Mouse (Mus musculus) layer of hippocampus, adult 11-12 months (tissue): ENCODE data around the gene Pnp2.
A peak's percentile ranks its signal among the peaks of the same experiment; 100 is the strongest.
"Not testable (repeated sequence)": the region's sequence is repeated elsewhere in the genome, so short reads cannot be mapped to it uniquely, and the experiment has no call there.

ENCODE experiments used
- DNase-seq: peaks from one replicate; pipeline ENCODE4 v3.0.0; 2022; ENCODE audit warnings: low spot score

The Pnp2 gene

GRCm38 (mm10) chr14:50957146-50957545 lies 1.4 kb downstream of the Pnp2 start:
- DNase-seq = not testable (repeated sequence)

GRCm38 (mm10) chr14:50958289-50958995 lies 2.6 kb downstream of the Pnp2 start:
- not testable (repeated sequence) for DNase-seq

- DNase-seq = no peak
Measured at GRCm38 (mm10) chr14:50968216-50968980, 12.6 kb downstream of the Pnp2 start.

GRCm38 (mm10) chr14:50969041-50969440 lies 13.2 kb downstream of the Pnp2 start:
- no peak for DNase-seq

GRCm38 (mm10) chr14:50969558-50970544 lies 14.1 kb downstream of the Pnp2 start:
- DNase-seq = peak; percentile 45

- no peak for DNase-seq
Measured at GRCm38 (mm10) chr14:50970822-50971221, 15.0 kb downstream of the Pnp2 start.

GRCm38 (mm10) chr14:50973054-50973453 lies 17.3 kb downstream of the Pnp2 start:
- DNase-seq = not testable (repeated sequence)

GRCm38 (mm10) chr14:50973700-50974099 lies 17.9 kb downstream of the Pnp2 start:
- no peak for DNase-seq

- no peak for DNase-seq
Measured at GRCm38 (mm10) chr14:50975001-50975400, 19.2 kb downstream of the Pnp2 start.

- no peak for DNase-seq
Measured at GRCm38 (mm10) chr14:50976674-50977073, 20.9 kb downstream of the Pnp2 start.

- not testable (repeated sequence) for DNase-seq
Measured at GRCm38 (mm10) chr14:50978451-50978850, 22.7 kb downstream of the Pnp2 start.

- DNase-seq = no peak
Measured at GRCm38 (mm10) chr14:50979631-50980030, 23.8 kb downstream of the Pnp2 start.

GRCm38 (mm10) chr14:50981207-50981606 lies 25.4 kb downstream of the Pnp2 start:
- no peak for DNase-seq

- no peak for DNase-seq
Measured at GRCm38 (mm10) chr14:50981837-50982236, 26.0 kb downstream of the Pnp2 start.

- no peak for DNase-seq
Measured at GRCm38 (mm10) chr14:50987668-50988067, 31.9 kb downstream of the Pnp2 start.

- DNase-seq = no peak
Measured at GRCm38 (mm10) chr14:50991037-50991436, 35.2 kb downstream of the Pnp2 start.

- DNase-seq = peak; percentile 9
Measured at GRCm38 (mm10) chr14:50997088-50997487, 41.3 kb downstream of the Pnp2 start.

GRCm38 (mm10) chr14:50997999-50998666 lies 42.3 kb downstream of the Pnp2 start:
- no peak for DNase-seq

- DNase-seq = no peak
Measured at GRCm38 (mm10) chr14:51007152-51007801, 51.5 kb downstream of the Pnp2 start, which contains the start of gene Rnase10. Gene Rnase10, plus strand, starts transcription at chr14:51007751.

GRCm38 (mm10) chr14:51007914-51008713 lies 52.3 kb downstream of the Pnp2 start:
- DNase-seq = peak; percentile 37
